Mouse (Mus musculus) yolk sac, embryonic 10.5 days (tissue): ENCODE results near the gene Pim2.
"Not testable (repeated sequence)": the region's sequence is repeated elsewhere in the genome, so short reads cannot be mapped to it uniquely, and the experiment has no call there.

Experiments
- DNase-seq: peaks from one replicate; pipeline ENCODE4 v3.0.0-alpha.2; 2017; ENCODE audit warnings: low spot score

Gene Pim2

GRCm38 (mm10) chrX:7907735-7908134 lies 29.7 kb downstream of the Pim2 start, which contains the start of gene Gm10491:
Gm10491 (minus strand) TSS chrX:7907835.
- no peak for DNase-seq

DNA sequence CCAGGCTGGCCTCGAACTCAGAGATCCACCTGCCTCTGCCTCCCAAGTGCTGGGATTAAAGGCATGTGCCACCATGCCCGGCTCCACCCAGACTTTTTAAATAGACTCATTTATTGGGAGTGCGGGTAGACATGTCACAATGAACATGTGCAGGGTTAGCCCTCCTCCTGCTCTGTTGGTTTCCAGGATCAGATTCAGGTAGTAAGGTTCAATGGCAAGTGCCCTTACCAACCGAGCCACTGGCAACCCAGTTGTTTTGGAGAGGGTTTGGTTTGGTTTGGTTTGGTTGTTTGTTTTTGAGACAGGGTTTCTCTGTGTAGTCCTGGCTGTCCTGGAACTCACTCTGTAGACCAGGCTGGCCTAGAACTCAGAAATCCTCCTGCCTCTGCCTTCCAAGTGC lies 31.2 kb downstream of the Pim2 start, which contains the start of gene Gm10490:
TSS of gene Gm10490 (plus strand) at position 301 of the 400 bp plus-strand sequence.
- DNase-seq: not testable (repeated sequence)

DNA sequence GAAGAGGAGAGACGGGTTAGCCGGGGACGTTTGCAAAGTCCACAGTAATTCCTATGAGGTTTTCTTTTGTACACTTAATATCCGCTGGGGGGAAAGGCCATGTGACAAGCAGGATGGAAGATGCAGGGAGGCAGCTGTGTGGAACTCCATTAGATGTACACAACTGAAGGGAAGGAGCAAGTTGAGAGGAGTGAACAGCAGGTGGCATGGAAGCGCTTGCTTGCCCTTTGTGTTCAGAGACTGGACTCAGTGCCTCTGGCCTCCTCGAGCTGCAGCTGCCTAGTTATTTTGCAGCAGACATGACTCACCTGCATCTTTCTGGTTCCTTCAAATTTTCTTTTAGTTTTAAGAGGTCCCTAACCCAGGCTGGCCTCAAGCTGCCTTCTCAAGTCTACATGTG lies 32.4 kb downstream of the Pim2 start:
- DNase-seq: no peak

DNA sequence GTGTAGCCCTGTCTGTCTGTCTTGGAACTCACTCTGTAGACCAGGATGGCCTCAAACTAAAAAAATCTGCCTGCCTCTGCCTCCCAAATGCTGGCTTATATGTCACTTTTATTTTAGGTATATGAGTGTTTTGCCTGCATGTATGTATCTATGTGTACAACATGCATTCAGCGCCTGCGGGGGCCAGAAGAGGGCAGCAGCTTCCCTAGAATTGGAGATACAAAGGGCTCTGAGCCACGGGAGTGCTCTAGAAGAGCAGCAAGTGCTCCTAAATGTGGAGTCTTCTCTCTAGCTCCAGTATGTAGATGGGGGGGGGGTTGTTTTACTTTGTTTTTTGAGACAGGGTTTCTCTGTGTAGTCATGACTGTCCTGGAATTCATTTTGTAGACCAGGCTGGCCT lies 37.6 kb downstream of the Pim2 start:
- not testable (repeated sequence) for DNase-seq

DNA sequence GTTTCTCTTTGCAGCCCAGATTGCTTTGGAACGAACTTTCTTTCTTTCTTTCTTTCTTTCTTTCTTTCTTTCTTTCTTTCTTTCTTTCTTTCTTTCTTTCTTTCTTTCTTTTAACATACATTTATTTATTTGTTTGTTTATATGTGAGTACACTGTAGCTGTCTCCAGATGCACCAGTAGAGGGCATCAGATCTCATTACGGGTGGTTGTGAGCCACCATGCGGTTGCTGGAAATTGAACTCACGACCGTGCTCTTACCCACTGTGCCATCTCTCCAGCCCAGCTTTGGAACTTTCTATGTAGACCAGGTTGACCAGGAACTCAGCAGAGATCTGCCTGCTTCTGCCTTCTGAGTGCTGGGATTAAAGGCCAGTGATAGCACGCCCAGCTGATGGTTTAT lies 39.9 kb downstream of the Pim2 start:
- DNase-seq: not testable (repeated sequence)

DNA sequence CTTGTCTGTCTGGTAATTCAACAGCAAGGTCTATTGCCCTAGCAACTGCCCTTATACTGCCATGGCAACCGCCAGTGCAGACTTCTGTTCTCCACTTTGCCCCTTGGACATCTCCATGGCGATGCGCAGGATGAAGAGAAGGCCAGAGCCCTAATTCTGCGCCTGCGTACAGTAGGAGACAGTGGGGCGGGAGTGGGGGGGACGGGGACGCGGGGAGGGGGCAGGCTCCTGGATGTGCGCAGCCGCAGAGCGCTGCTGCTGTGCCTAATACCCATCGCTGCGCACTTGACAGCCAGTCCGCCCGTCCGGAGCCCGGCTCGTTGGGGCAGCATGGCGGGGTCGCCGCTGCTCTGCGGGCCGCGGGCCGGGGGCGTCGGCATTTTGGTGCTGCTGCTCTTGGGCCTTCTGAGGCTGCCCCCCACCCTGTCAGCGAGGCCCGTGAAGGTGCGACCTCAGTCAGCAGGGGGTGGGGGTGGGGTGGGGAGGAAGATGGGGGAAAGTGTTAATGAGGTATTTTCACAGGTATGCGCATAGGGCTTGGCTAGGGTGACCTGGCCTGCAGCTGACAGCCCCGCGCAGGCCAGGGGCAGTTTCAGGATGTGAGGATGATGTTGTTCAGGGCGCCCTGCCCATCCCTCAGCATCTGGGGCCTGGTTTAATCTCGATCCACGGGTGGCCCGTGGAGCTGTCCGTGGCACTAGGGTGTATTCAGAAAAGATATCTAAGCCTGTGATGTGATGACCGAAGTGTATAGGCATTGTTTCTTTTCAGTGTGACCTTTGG lies 41.7 kb downstream of the Pim2 start, which contains the start of gene Pcsk1n:
TSS of gene Pcsk1n (plus strand) at position 222 of the 783 bp plus-strand sequence.
- DNase-seq: no peak

DNA sequence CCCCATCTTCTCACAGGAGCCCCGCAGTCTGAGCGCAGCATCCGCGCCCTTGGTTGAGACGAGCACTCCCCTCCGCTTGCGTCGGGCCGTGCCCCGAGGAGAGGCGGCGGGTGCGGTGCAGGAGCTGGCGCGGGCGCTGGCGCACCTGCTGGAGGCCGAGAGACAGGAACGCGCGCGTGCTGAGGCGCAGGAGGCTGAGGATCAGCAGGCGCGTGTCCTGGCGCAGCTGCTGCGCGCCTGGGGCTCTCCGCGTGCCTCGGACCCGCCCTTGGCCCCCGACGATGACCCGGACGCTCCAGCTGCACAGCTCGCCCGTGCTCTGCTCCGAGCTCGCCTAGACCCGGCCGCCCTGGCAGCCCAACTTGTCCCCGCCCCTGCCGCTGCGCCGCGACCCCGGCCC lies 44.0 kb downstream of the Pim2 start:
- DNase-seq: peak; percentile 18

DNA sequence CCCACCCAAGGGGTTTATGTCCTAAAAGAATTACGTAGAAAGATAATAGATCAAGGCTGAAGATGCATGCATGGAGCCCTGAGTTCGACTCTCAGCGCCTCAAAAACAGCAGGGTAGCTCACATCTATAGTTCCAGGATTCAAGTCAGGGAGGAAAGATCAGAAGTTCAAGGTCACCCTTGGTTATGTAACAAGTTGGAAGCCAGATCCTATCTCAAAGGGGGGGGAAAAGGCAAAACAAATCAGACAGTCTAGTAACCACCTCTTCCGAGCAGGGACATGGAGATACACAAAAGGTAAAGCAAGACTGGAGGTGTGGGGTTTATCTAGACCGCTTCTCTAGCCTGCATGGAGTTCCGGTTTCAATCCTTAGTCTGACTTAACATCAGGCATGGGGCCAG lies 48.2 kb downstream of the Pim2 start:
- DNase-seq: no peak

- DNase-seq: no peak
Observed at GRCm38 (mm10) chrX:7927116-7927515, 49.1 kb downstream of the Pim2 start.

GRCm38 (mm10) chrX:7928270-7928790 lies 50.3 kb downstream of the Pim2 start, which contains the start of gene Eras:
Eras (minus strand) TSS chrX:7928607.
- DNase-seq: no peak
